Mouse (Mus musculus): ENCODE measurements around the gene Wdr43. TPM values are rescaled to one million over a fixed set of nuclear protein-coding genes. Genes with fewer than 3 reads are reported as not detected.

The Wdr43 gene
- total RNA-seq (2023) = 100 to 1,000 TPM; 146 to 170 TPM

GRCm38 (mm10) chr17:71615638-71616318, at the start of gene Wdr43:
Gene Wdr43, plus strand, starts transcription at chr17:71615895.

DNA sequence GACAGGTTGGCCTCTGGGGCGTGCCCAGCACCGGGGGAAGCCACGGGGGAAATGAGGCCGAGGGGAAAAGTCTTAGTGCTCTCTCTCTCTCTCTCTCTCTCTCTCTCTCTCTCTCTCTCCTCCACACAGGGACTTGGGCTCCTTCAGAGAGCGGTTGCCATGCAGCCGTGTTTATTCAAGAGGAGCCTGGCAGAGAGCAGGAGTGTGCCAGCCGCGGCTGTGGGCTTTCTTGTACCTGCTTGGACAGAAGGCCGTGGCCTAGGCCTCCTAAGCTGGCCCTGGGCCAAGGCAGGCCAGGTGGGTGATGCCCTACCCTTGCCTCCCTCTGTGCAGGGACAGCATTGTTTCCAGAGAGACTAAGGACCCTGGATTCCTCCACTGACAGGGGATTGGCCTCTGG, 57.4 kb downstream of the Wdr43 start, which contains the start of gene Togaram2:
Gene Togaram2 (plus strand): TSS at position 170 of the 400 bp plus-strand sequence.

Other genes with a start within 250 kb of the Wdr43 start
- gene Gm4707, start 156.0 kb upstream of the Wdr43 start, total RNA-seq (2023) = 10 to 100 TPM; 69.0 to 87.2 TPM
- 100 to 1,000 TPM; 237 to 249 TPM for gene Smchd1, start 140.6 kb upstream of the Wdr43 start, total RNA-seq (2023)
- 10 to 100 TPM; 19.3 to 21.6 TPM for gene Ndc80, start 89.0 kb upstream of the Wdr43 start, total RNA-seq (2023)
- not detected for gene Spdya, start 63.8 kb upstream of the Wdr43 start, total RNA-seq (2023)
- under 1 TPM in 1 of 2 experiments, not detected in 1; 0.18 TPM for gene Togaram2, start 57.4 kb downstream of the Wdr43 start, total RNA-seq (2023)
- not detected for gene Pcare, start 137.0 kb downstream of the Wdr43 start, total RNA-seq (2023)
- under 1 TPM in 1 of 2 experiments, not detected in 1; 0.64 TPM for gene Clip4, start 152.6 kb downstream of the Wdr43 start, total RNA-seq (2023)